Mouse (Mus musculus) hematopoietic stem cell, adult 5-6 weeks (primary cell): ENCODE measurements around the gene Olfr1151. TPM values are rescaled to one million over a fixed set of nuclear protein-coding genes. Genes with fewer than 3 reads are reported as not detected.

Experiments used
- ATAC-seq, 2 experiments: fragments of 125-278 bp in 1 of 2; replicated peaks in 1 of 2; 2 replicates each; pipeline ENCODE4 v1.8.0; 2016 to 2017; ENCODE audit warnings: inconsistent platforms in 2 of 2, mild to moderate bottlenecking in 2 of 2, moderate number of reproducible peaks in 2 of 2, low read depth in 1 of 2, moderate TSS enrichment in 1 of 2; ENCODE audit not compliant: low FRiP score in 2 of 2, poor library complexity in 2 of 2, severe bottlenecking in 2 of 2, insufficient read depth in 1 of 2, low TSS enrichment in 1 of 2
- total RNA-seq: library from RNA; stranded (forward); fragments of 172-1452, 232-1000 nt; gene quantifications from 2 replicates; pipeline ENCODE4 v1.2.3, GENCODE M21; 2017

Olfr1151 gene
- total RNA-seq: not detected in 2 replicates

- no peak for ATAC-seq
Observed at GRCm38 (mm10) chr2:87855562-87855961, at the start of gene Olfr1151. Olfr1151 (plus strand) TSS chr2:87855862.

DNA sequence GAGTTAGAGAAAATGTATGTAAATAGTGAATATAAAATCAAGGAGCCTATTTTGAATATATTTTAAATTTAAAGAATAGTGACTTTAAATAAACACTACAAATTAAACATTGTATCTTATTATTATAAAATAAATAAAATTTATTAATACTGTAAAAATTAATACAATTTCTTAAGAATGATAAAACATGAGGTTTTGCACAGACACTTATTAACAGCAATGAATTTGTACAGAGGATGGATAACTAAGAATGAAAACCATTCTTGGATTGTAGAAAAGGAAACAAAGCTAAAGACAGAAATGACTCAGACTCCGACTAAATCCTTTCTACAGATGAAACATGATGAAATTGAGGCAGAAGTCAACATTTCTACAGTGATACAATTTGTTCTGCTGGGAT is 46.1 kb upstream of the Olfr1151 start, which contains the start of gene Olfr1145:
Gene Olfr1145 (plus strand): TSS at position 301 of the 400 bp plus-strand sequence.
- no peak for ATAC-seq

DNA sequence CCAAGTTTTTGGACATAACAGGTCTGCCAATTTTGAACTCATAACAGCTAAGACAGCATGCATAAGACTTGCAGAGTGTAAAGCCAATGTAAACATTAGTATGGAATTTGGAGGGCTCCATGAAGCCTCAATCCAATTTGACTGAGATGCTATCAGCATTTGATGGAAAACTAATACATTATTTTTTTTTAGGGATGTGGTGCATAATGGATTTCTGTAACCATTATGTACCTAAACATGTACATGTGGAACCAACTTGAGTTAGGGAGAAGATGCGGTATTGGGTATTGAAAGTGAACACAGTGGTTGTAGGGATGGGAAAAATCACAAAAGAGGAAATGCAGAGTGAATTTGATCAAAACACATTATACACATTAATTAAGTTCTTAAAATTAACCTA is 25.4 kb upstream of the Olfr1151 start, which contains the start of gene Olfr1148:
Gene Olfr1148 (plus strand): TSS at position 301 of the 400 bp plus-strand sequence.
- ATAC-seq: no peak

DNA sequence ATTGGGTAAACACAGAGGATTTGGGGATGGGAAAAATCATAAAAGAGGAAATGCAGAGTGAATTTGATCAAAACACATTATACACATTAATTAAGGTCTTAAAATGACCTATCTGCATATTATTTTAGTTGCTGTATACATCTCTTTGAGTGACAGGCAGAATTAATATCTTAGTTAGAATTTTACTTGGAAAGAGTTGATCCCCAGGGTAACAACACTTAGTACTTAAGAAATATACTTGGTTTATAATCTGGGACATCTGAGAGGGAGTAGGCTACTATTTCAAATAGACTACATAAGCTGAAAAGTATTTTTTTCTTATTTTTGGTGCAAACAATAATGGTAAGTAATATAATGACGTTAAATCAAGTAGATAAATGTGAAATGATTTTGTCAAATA is 12.0 kb upstream of the Olfr1151 start, which contains the start of gene Olfr1150-ps1:
Gene Olfr1150-ps1 (plus strand): TSS at position 301 of the 400 bp plus-strand sequence.
- no peak for ATAC-seq

GRCm38 (mm10) chr2:87866192-87866591 is 10.5 kb downstream of the Olfr1151 start, which contains the start of gene Olfr1152:
Olfr1152 (plus strand) TSS chr2:87866492.
- no peak for ATAC-seq

GRCm38 (mm10) chr2:87894662-87895061 is 39.0 kb downstream of the Olfr1151 start, which contains the start of gene Olfr1153:
Olfr1153 (plus strand) TSS chr2:87894962.
- ATAC-seq: no peak

- ATAC-seq: no peak
Observed at GRCm38 (mm10) chr2:87905066-87905465, 49.4 kb downstream of the Olfr1151 start, which contains the start of gene Olfr1154. Olfr1154 (minus strand) TSS chr2:87905166.

Other genes with a start within 250 kb of the Olfr1151 start
- gene Olfr1130, start 249.7 kb upstream of the Olfr1151 start, total RNA-seq: not detected in 2 replicates
- not detected in 2 replicates for gene Olfr1131, start 228.8 kb upstream of the Olfr1151 start, total RNA-seq
- not detected in 2 replicates for gene Olfr1132, start 218.3 kb upstream of the Olfr1151 start, total RNA-seq
- not detected in 2 replicates for gene Olfr1133, start 208.5 kb upstream of the Olfr1151 start, total RNA-seq
- not detected in 2 replicates for gene Olfr1134, start 197.4 kb upstream of the Olfr1151 start, total RNA-seq
- not detected in 2 replicates for gene Olfr1135, start 182.2 kb upstream of the Olfr1151 start, total RNA-seq
- not detected in 2 replicates for gene Olfr1136, start 161.9 kb upstream of the Olfr1151 start, total RNA-seq
- not detected in 2 replicates for gene Olfr1137, start 142.7 kb upstream of the Olfr1151 start, total RNA-seq
- not detected in 2 replicates for gene Olfr1138, start 115.9 kb upstream of the Olfr1151 start, total RNA-seq
- gene Olfr1140, start 112.1 kb upstream of the Olfr1151 start, total RNA-seq: not detected in 2 replicates
- not detected in 2 replicates for gene Olfr1141, start 101.9 kb upstream of the Olfr1151 start, total RNA-seq
- gene Olfr152, start 76.4 kb upstream of the Olfr1151 start, total RNA-seq: not detected in 2 replicates
- not detected in 2 replicates for gene Olfr1143, start 55.3 kb upstream of the Olfr1151 start, total RNA-seq
- not detected in 2 replicates for gene Olfr1145, start 46.0 kb upstream of the Olfr1151 start, total RNA-seq
- not detected in 2 replicates for gene Olfr1148, start 25.3 kb upstream of the Olfr1151 start, total RNA-seq
- gene Olfr1150-ps1, start 11.9 kb upstream of the Olfr1151 start, total RNA-seq: not detected in 2 replicates
- gene Olfr1152, start 10.6 kb downstream of the Olfr1151 start, total RNA-seq: not detected in 2 replicates
- gene Olfr1153, start 39.1 kb downstream of the Olfr1151 start, total RNA-seq: not detected in 2 replicates
- not detected in 2 replicates for gene Olfr1154, start 49.3 kb downstream of the Olfr1151 start, total RNA-seq
- gene Olfr1155, start 89.3 kb downstream of the Olfr1151 start, total RNA-seq: not detected in 2 replicates
- not detected in 2 replicates for gene Olfr1156, start 97.2 kb downstream of the Olfr1151 start, total RNA-seq
- not detected in 2 replicates for gene Olfr1157, start 112.4 kb downstream of the Olfr1151 start, total RNA-seq
- not detected in 2 replicates for gene Olfr74, start 118.8 kb downstream of the Olfr1151 start, total RNA-seq
- not detected in 2 replicates for gene Olfr1158, start 134.3 kb downstream of the Olfr1151 start, total RNA-seq
- gene Olfr1160, start 152.4 kb downstream of the Olfr1151 start, total RNA-seq: not detected in 2 replicates
- not detected in 2 replicates for gene Olfr1161, start 166.9 kb downstream of the Olfr1151 start, total RNA-seq
- gene Olfr73, start 181.8 kb downstream of the Olfr1151 start, total RNA-seq: not detected in 2 replicates
- not detected in 2 replicates for gene Olfr1162, start 195.3 kb downstream of the Olfr1151 start, total RNA-seq
- gene Olfr1163, start 216.0 kb downstream of the Olfr1151 start, total RNA-seq: not detected in 2 replicates
- not detected in 2 replicates for gene Olfr1164, start 238.1 kb downstream of the Olfr1151 start, total RNA-seq